Mouse (Mus musculus) embryo, embryonic 10.5 days (tissue): ENCODE data around the gene Slc6a16.

ENCODE experiments used
- DNase-seq: peaks from one replicate; pipeline ENCODE4 v3.0.0-alpha.2; 2015; ENCODE audit warnings: low spot score

Slc6a16 gene

GRCm38 (mm10) chr7:45240633-45241388 is at the start of gene Slc6a16:
Gene Slc6a16 (plus strand): TSS chr7:45241085.
- peak; percentile 67 for DNase-seq

- DNase-seq = no peak
Observed at GRCm38 (mm10) chr7:45191161-45191560, 49.7 kb upstream of the Slc6a16 start.

- DNase-seq = peak; percentile 72
Observed at GRCm38 (mm10) chr7:45191803-45192363, 49.0 kb upstream of the Slc6a16 start.

GRCm38 (mm10) chr7:45192585-45193310 is 48.1 kb upstream of the Slc6a16 start:
- DNase-seq = no peak

GRCm38 (mm10) chr7:45193406-45193805 is 47.5 kb upstream of the Slc6a16 start:
- DNase-seq = no peak

- DNase-seq = no peak
Observed at GRCm38 (mm10) chr7:45193871-45194785, 46.8 kb upstream of the Slc6a16 start.

GRCm38 (mm10) chr7:45195341-45196175 is 45.3 kb upstream of the Slc6a16 start:
- no peak for DNase-seq

GRCm38 (mm10) chr7:45196176-45196535 is 44.7 kb upstream of the Slc6a16 start:
- no peak for DNase-seq

GRCm38 (mm10) chr7:45196994-45197393 is 43.9 kb upstream of the Slc6a16 start:
- DNase-seq = no peak

- DNase-seq = peak; percentile 82
Observed at GRCm38 (mm10) chr7:45198435-45198834, 42.5 kb upstream of the Slc6a16 start.

- no peak for DNase-seq
Observed at GRCm38 (mm10) chr7:45198961-45199360, 41.9 kb upstream of the Slc6a16 start.

GRCm38 (mm10) chr7:45202654-45203053 is 38.2 kb upstream of the Slc6a16 start:
- no peak for DNase-seq

GRCm38 (mm10) chr7:45204380-45205143 is 36.3 kb upstream of the Slc6a16 start, which contains the start of gene Ccdc155:
Gene Ccdc155 (minus strand): TSS chr7:45204892.
- peak; percentile 100 for DNase-seq

GRCm38 (mm10) chr7:45208260-45208659 is 32.6 kb upstream of the Slc6a16 start:
- no peak for DNase-seq

GRCm38 (mm10) chr7:45211070-45211469 is 29.8 kb upstream of the Slc6a16 start:
- no peak for DNase-seq

GRCm38 (mm10) chr7:45211851-45212251 is 29.0 kb upstream of the Slc6a16 start, which contains the start of gene Dkkl1:
Gene Dkkl1 (minus strand): TSS chr7:45212147.
- DNase-seq = no peak

- DNase-seq = no peak
Observed at GRCm38 (mm10) chr7:45212356-45212755, 28.5 kb upstream of the Slc6a16 start.

- no peak for DNase-seq
Observed at GRCm38 (mm10) chr7:45213708-45214107, 27.2 kb upstream of the Slc6a16 start.

- DNase-seq = peak; percentile 84
Observed at GRCm38 (mm10) chr7:45215673-45216441, 25.0 kb upstream of the Slc6a16 start, which contains the start of gene Tead2. Gene Tead2 (plus strand): TSS chr7:45215753.
